Mouse (Mus musculus): ENCODE measurements around the gene Rtl5. TPM values are rescaled to one million over a fixed set of nuclear protein-coding genes. Genes with fewer than 3 reads are reported as not detected.

Rtl5 gene
- polyA plus RNA-seq, 1 experiment from 2014 or later = 1.1 TPM

Other genes with a start within 250 kb of the Rtl5 start
- gene Nhsl2, start 221.9 kb downstream of the Rtl5 start, polyA plus RNA-seq (2015; fragmentation: Nextera tagmentation; extraction: Ambion mirVana) = 7.0 and 9.2 TPM in 2 replicates
- 52.0 and 63.4 TPM in 2 replicates for gene Pin4, start 48.1 kb upstream of the Rtl5 start, polyA plus RNA-seq (2015; fragmentation: Nextera tagmentation; extraction: Ambion mirVana)
- gene Ercc6l, start 85.8 kb upstream of the Rtl5 start, polyA plus RNA-seq (2015; fragmentation: Nextera tagmentation; extraction: Ambion mirVana) = 8.6 and 8.8 TPM in 2 replicates
- 795 and 837 TPM in 2 replicates for gene Rps4x, start 118.1 kb upstream of the Rtl5 start, polyA plus RNA-seq (2015; fragmentation: Nextera tagmentation; extraction: Ambion mirVana)
- 15.2 and 17.5 TPM in 2 replicates for gene Cited1, start 180.9 kb upstream of the Rtl5 start, polyA plus RNA-seq (2015; fragmentation: Nextera tagmentation; extraction: Ambion mirVana)